Mouse (Mus musculus) forebrain, embryonic 14.5 days (tissue): Measurements from ENCODE around the gene Tmem230. TPM values are rescaled to one million over a fixed set of nuclear protein-coding genes. Genes with fewer than 3 reads are reported as not detected.
"Not testable (repeated sequence)": the region's sequence is repeated elsewhere in the genome, so short reads cannot be mapped to it uniquely, and the experiment has no call there.

Experiments
- ATAC-seq: fragments of 200-750 bp; cut with Nextera tagmentation; 2 replicates; pipeline ENCODE4 v1.8.0; 2017; ENCODE audit warnings: mild to moderate bottlenecking, moderate library complexity
- DNase-seq: peaks from one replicate; pipeline ENCODE4 v3.0.0-alpha.2; 2015; ENCODE audit warnings: low spot score
- H3K27ac ChIP-seq: fragments of 300-500 bp; sonication (generic); 2 replicates; pipeline ENCODE4 v1.5.1; 2014; ENCODE audit warnings: low read depth, mild to moderate bottlenecking, control low read depth, low read length, moderate library complexity
- H3K27me3 ChIP-seq: fragments of 300-500 bp; sonication (generic); replicated peaks from 2 replicates; pipeline ENCODE4 v1.6.1; 2014; ENCODE audit warnings: low read length, control low read depth, mixed read lengths; ENCODE audit not compliant: control insufficient read depth, insufficient read depth
- H3K36me3 ChIP-seq: fragments of 300-500 bp; sonication (generic); 2 replicates; pipeline ENCODE4 v1.6.1; 2014; ENCODE audit warnings: low read length, control low read depth; ENCODE audit not compliant: control insufficient read depth, insufficient read depth
- H3K4me1 ChIP-seq: fragments of 300-500 bp; sonication (generic); 2 replicates; pipeline ENCODE4 v1.6.1; 2014; ENCODE audit warnings: antibody characterized with exemption, low read length, control low read depth; ENCODE audit not compliant: control insufficient read depth, insufficient read depth
- H3K4me2 ChIP-seq: fragments of 300-500 bp; sonication (generic); 2 replicates; pipeline ENCODE4 v1.6.1; 2014; ENCODE audit warnings: mild to moderate bottlenecking, control low read depth, low read length
- H3K4me3 ChIP-seq: fragments of 300-500 bp; sonication (generic); 2 replicates; pipeline ENCODE4 v1.5.1; 2014; ENCODE audit warnings: low read depth, low read length, control low read depth
- H3K9ac ChIP-seq: fragments of 300-500 bp; sonication (generic); 2 replicates; pipeline ENCODE4 v1.6.1; 2014; ENCODE audit warnings: mild to moderate bottlenecking, low read length, control low read depth, moderate library complexity
- H3K9me3 ChIP-seq: fragments of 300-500 bp; sonication (generic); replicated peaks from 2 replicates; pipeline ENCODE4 v1.6.1; 2016; ENCODE audit warnings: low read length, control low read depth, mixed read lengths; ENCODE audit not compliant: control insufficient read depth
- WGBS: fragments of 180-500 bp; shearing (Covaris S2); extraction: QIAGEN DNeasy Blood & Tissue Kit; methylation state at CpG from one replicate; pipeline ENCODE4 v1.1.7; 2014; 5-methylcytosine and 5-hydroxymethylcytosine counted together
- polyA plus RNA-seq: library from polyadenylated mRNA; unstranded; fragments of >200 nt; fragmentation: Nextera tagmentation; extraction: Ambion mirVana; gene quantifications from 2 replicates; pipeline ENCODE4 v1.2.1, GENCODE M21; 2014

Gene Tmem230
- polyA plus RNA-seq, 1 experiment from 2014 or later = 51.3 TPM

GRCm38 (mm10) chr2:132243370-132243769 is 4.2 kb downstream of the Tmem230 start:
- Histone ChIP-seq H3K9ac (no peak overlapping the region), H3K4me1 (peaks cover 9% of the 10 kb centered on the region), H3K9me3 (no peaks in the 10 kb centered on the region), H3K4me3 (no peak overlapping the region), H3K4me2 (no peak overlapping the region), H3K27ac (no peak overlapping the region), H3K27me3 (no peaks in the 10 kb centered on the region), H3K36me3 (peaks cover 15% of the 10 kb centered on the region)
- 95% methylated on average over 3 of the region's 3 CpGs for WGBS
- DNase-seq = no peak
- no peak for ATAC-seq

GRCm38 (mm10) chr2:132240457-132240856 is 7.2 kb downstream of the Tmem230 start:
- peaks cover 11% of the 10 kb centered on the region for H3K36me3 ChIP-seq
- H3K4me3 ChIP-seq, H3K4me2 ChIP-seq, H3K27me3 ChIP-seq, H3K27ac ChIP-seq, H3K9me3 ChIP-seq, H3K9ac ChIP-seq, H3K4me1 ChIP-seq: not testable (repeated sequence)
- WGBS = 18% methylated on average over 6 of the region's 10 CpGs
- ATAC-seq = peak; percentile 72
- DNase-seq = peak; percentile 72

GRCm38 (mm10) chr2:132239434-132239833 is 8.2 kb downstream of the Tmem230 start:
- ATAC-seq = not testable (repeated sequence)

GRCm38 (mm10) chr2:132235975-132236374 is 11.6 kb downstream of the Tmem230 start:
- WGBS = 83% methylated on average over 7 of the region's 7 CpGs
- no peak for DNase-seq
- no peaks in the 10 kb centered on the region for H3K9me3 ChIP-seq
- no peaks in the 10 kb centered on the region for H3K27me3 ChIP-seq
- ATAC-seq = no peak
- H3K4me1 ChIP-seq = no peaks in the 10 kb centered on the region
- no peaks in the 10 kb centered on the region for H3K36me3 ChIP-seq
- no peak overlapping the region for H3K4me2 ChIP-seq
- no peak overlapping the region for H3K9ac ChIP-seq
- H3K4me3 ChIP-seq = no peak overlapping the region
- H3K27ac ChIP-seq = no peak overlapping the region

More at GRCm38 (mm10) chr2:132239434-132239833, 8.2 kb downstream of the Tmem230 start:
- H3K27ac ChIP-seq, H3K9me3 ChIP-seq, H3K27me3 ChIP-seq, H3K4me1 ChIP-seq, H3K4me3 ChIP-seq, H3K4me2 ChIP-seq, H3K9ac ChIP-seq, DNase-seq, H3K36me3 ChIP-seq: not testable (repeated sequence)
- WGBS = 94% methylated on average over 3 of the region's 3 CpGs

GRCm38 (mm10) chr2:132235291-132235690 is 12.3 kb downstream of the Tmem230 start:
- ATAC-seq (no peak), DNase-seq (no peak)
- H3K4me1 ChIP-seq = no peaks in the 10 kb centered on the region
- WGBS = 72% methylated on average over 2 of the region's 2 CpGs
- H3K4me3 ChIP-seq = no peak overlapping the region
- no peaks in the 10 kb centered on the region for H3K36me3 ChIP-seq
- H3K9ac ChIP-seq = no peak overlapping the region
- no peak overlapping the region for H3K4me2 ChIP-seq
- H3K9me3 ChIP-seq = no peaks in the 10 kb centered on the region
- H3K27me3 ChIP-seq = no peaks in the 10 kb centered on the region
- H3K27ac ChIP-seq = no peak overlapping the region

- Histone ChIP-seq H3K4me2 (no peak overlapping the region), H3K9me3 (no peaks in the 10 kb centered on the region), H3K27me3 (no peaks in the 10 kb centered on the region), H3K4me3 (no peak overlapping the region), H3K36me3 (no peaks in the 10 kb centered on the region), H3K27ac (no peak overlapping the region), H3K4me1 (no peaks in the 10 kb centered on the region), H3K9ac (no peak overlapping the region)
- ATAC-seq (no peak), DNase-seq (no peak)
- WGBS = 66% methylated on average over 16 of the region's 16 CpGs
These were observed 13.4 kb downstream of the Tmem230 start for GRCm38 (mm10) chr2:132233985-132234765.

GRCm38 (mm10) chr2:132232413-132232945 is 15.1 kb downstream of the Tmem230 start:
- WGBS = 65% methylated on average over 3 of the region's 3 CpGs
- Histone ChIP-seq H3K4me3 (no peak overlapping the region), H3K4me2 (no peak overlapping the region), H3K4me1 (no peaks in the 10 kb centered on the region), H3K9ac (no peak overlapping the region), H3K9me3 (no peaks in the 10 kb centered on the region), H3K27ac (no peak overlapping the region), H3K36me3 (no peaks in the 10 kb centered on the region), H3K27me3 (no peaks in the 10 kb centered on the region)
- no peak for DNase-seq
- no peak for ATAC-seq

- no peak overlapping the region for H3K4me3 ChIP-seq
- H3K9me3 ChIP-seq = no peaks in the 10 kb centered on the region
- DNase-seq (no peak), ATAC-seq (no peak)
- 91% methylated on average over 4 of the region's 4 CpGs for WGBS
- no peak overlapping the region for H3K9ac ChIP-seq
- no peaks in the 10 kb centered on the region for H3K27me3 ChIP-seq
- no peaks in the 10 kb centered on the region for H3K36me3 ChIP-seq
- H3K4me2 ChIP-seq = no peak overlapping the region
- H3K4me1 ChIP-seq = no peaks in the 10 kb centered on the region
- no peak overlapping the region for H3K27ac ChIP-seq
These were observed 23.2 kb downstream of the Tmem230 start for GRCm38 (mm10) chr2:132224359-132224758.

- H3K9ac ChIP-seq = no peak overlapping the region
- H3K4me1 ChIP-seq = no peaks in the 10 kb centered on the region
- 72% methylated on average over 11 of the region's 11 CpGs for WGBS
- DNase-seq (no peak), ATAC-seq (no peak)
- H3K27ac ChIP-seq = no peak overlapping the region
- no peak overlapping the region for H3K4me3 ChIP-seq
- no peaks in the 10 kb centered on the region for H3K36me3 ChIP-seq
- H3K9me3 ChIP-seq = no peaks in the 10 kb centered on the region
- no peaks in the 10 kb centered on the region for H3K27me3 ChIP-seq
- no peak overlapping the region for H3K4me2 ChIP-seq
These were observed 26.0 kb downstream of the Tmem230 start for GRCm38 (mm10) chr2:132221611-132222073.
